Mouse (Mus musculus): ENCODE measurements at regions not wholly inside any gene's neighbourhood (a gene's known extent, or its start where the extent isn't known, plus 50 kb on each side); places are given as distances from the start of the nearest gene placed in this dataset.

GRCm38 (mm10) chr17:4521031-4521430 lies 473.1 kb upstream of the Arid1b start:
- Histone ChIP-seq H3K4me2 (ENCODE audit: low read depth) (no peak overlapping the region), H3K36me3 (ENCODE audit: control insufficient read depth, insufficient read depth) (no peaks in the 10 kb centered on the region), H3K27me3 (ENCODE audit: control insufficient read depth, insufficient read depth, insufficient read length) (no peaks in the 10 kb centered on the region), H3K79me2 (ENCODE audit: control insufficient read depth, insufficient read depth) (no peaks in the 10 kb centered on the region), H3ac (ENCODE audit: control insufficient read depth, insufficient read length) (no peak overlapping the region), H3K4me3 (no peak overlapping the region)
- TF ChIP-seq MAX (IDR thresholded peaks at IDR 0.05; ENCODE audit: low read depth), result no peak
- no peak for TF ChIP-seq MYOD1 (IDR thresholded peaks at IDR 0.05; ENCODE audit: control insufficient read depth in 1 of 3, insufficient read length in 2 of 3, low read depth in 2 of 3)
- TF ChIP-seq TCF3 (IDR thresholded peaks at IDR 0.05; ENCODE audit: insufficient read length, low read depth), result no peak
- TF ChIP-seq CEBPB (IDR thresholded peaks at IDR 0.05; ENCODE audit: insufficient read depth, poor library complexity, severe bottlenecking), result no peak
- no peak for TF ChIP-seq MYOG (IDR thresholded peaks at IDR 0.05; ENCODE audit: control insufficient read depth in 1 of 3, insufficient read depth in 1 of 3, insufficient read length in 2 of 3, low read depth in 2 of 3)
- no peak for TF ChIP-seq REST (IDR thresholded peaks at IDR 0.05; ENCODE audit: insufficient read depth, insufficient read length)

- H3ac ChIP-seq (ENCODE audit: control insufficient read depth, insufficient read length), result no peak overlapping the region
- TF ChIP-seq E2F4 (IDR thresholded peaks at IDR 0.05; ENCODE audit: insufficient read depth) (no peak), CEBPB (IDR thresholded peaks at IDR 0.05; ENCODE audit: insufficient read depth, poor library complexity, severe bottlenecking) (no peak), TCF12 (IDR thresholded peaks at IDR 0.05; ENCODE audit: insufficient read depth, poor library complexity, severe bottlenecking) (no peak), MAX (IDR thresholded peaks at IDR 0.05; ENCODE audit: low read depth) (no peak), POLR2AphosphoS2 (IDR thresholded peaks at IDR 0.05; ENCODE audit: insufficient read length, low read depth) (no peak), POLR2A (IDR thresholded peaks at IDR 0.05; ENCODE audit: insufficient read length, low read depth) (no peak), REST (IDR thresholded peaks at IDR 0.05; ENCODE audit: insufficient read depth, insufficient read length) (no peak), TCF3 (IDR thresholded peaks at IDR 0.05; ENCODE audit: insufficient read length, low read depth) (no peak), MYOG (IDR thresholded peaks at IDR 0.05; ENCODE audit: control insufficient read depth in 1 of 3, insufficient read depth in 1 of 3, insufficient read length in 2 of 3, low read depth in 2 of 3) (no peak)
- no peaks in the 10 kb centered on the region for H3K27me3 ChIP-seq (ENCODE audit: control insufficient read depth, insufficient read depth, insufficient read length)
- no peaks in the 10 kb centered on the region for H3K36me3 ChIP-seq (ENCODE audit: control insufficient read depth, insufficient read depth)
- no peak overlapping the region for H3K4me3 ChIP-seq
- H3K79me2 ChIP-seq (ENCODE audit: control insufficient read depth, insufficient read depth), result no peaks in the 10 kb centered on the region
- H3K4me2 ChIP-seq (ENCODE audit: low read depth), result no peak overlapping the region
These were observed 467.7 kb upstream of the Arid1b start for GRCm38 (mm10) chr17:4526466-4526865.

- H3K4me2 ChIP-seq (ENCODE audit: low read depth), result no peak overlapping the region
- no peak for TF ChIP-seq E2F4 (IDR thresholded peaks at IDR 0.05; ENCODE audit: insufficient read depth)
- TF ChIP-seq POLR2A (IDR thresholded peaks at IDR 0.05; ENCODE audit: insufficient read length, low read depth), result no peak
- no peak for TF ChIP-seq TCF12 (IDR thresholded peaks at IDR 0.05; ENCODE audit: insufficient read depth, poor library complexity, severe bottlenecking)
- TF ChIP-seq CEBPB (IDR thresholded peaks at IDR 0.05; ENCODE audit: insufficient read depth, poor library complexity, severe bottlenecking), result no peak
- TF ChIP-seq MYOG (IDR thresholded peaks at IDR 0.05; ENCODE audit: control insufficient read depth in 1 of 3, insufficient read depth in 1 of 3, insufficient read length in 2 of 3, low read depth in 2 of 3), result no peak
- no peak for TF ChIP-seq MYOD1 (IDR thresholded peaks at IDR 0.05; ENCODE audit: control insufficient read depth in 1 of 3, insufficient read length in 2 of 3, low read depth in 2 of 3)
- no peak for TF ChIP-seq POLR2AphosphoS2 (IDR thresholded peaks at IDR 0.05; ENCODE audit: insufficient read length, low read depth)
- TF ChIP-seq TCF3 (IDR thresholded peaks at IDR 0.05; ENCODE audit: insufficient read length, low read depth), result no peak
- no peak for TF ChIP-seq SRF (IDR thresholded peaks at IDR 0.05; ENCODE audit: control insufficient read depth, insufficient read length, low read depth)
- no peak for TF ChIP-seq MAX (IDR thresholded peaks at IDR 0.05; ENCODE audit: low read depth)
- TF ChIP-seq USF1 (IDR thresholded peaks at IDR 0.05; ENCODE audit: low read depth), result no peak
- TF ChIP-seq REST (IDR thresholded peaks at IDR 0.05; ENCODE audit: insufficient read depth, insufficient read length), result no peak
- no peak overlapping the region for H3ac ChIP-seq (ENCODE audit: control insufficient read depth, insufficient read length)
- no peaks in the 10 kb centered on the region for H3K79me2 ChIP-seq (ENCODE audit: control insufficient read depth, insufficient read depth)
- H3K4me3 ChIP-seq, result no peak overlapping the region
- H3K36me3 ChIP-seq (ENCODE audit: control insufficient read depth, insufficient read depth), result no peaks in the 10 kb centered on the region
- H3K27me3 ChIP-seq (ENCODE audit: control insufficient read depth, insufficient read depth, insufficient read length), result no peaks in the 10 kb centered on the region
These were observed 462.0 kb upstream of the Arid1b start for GRCm38 (mm10) chr17:4532126-4532525.

- TF ChIP-seq REST (IDR thresholded peaks at IDR 0.05; ENCODE audit: insufficient read depth, insufficient read length) (no peak), CEBPB (IDR thresholded peaks at IDR 0.05; ENCODE audit: insufficient read depth, poor library complexity, severe bottlenecking) (no peak)
- Histone ChIP-seq H3ac (ENCODE audit: control insufficient read depth, insufficient read length) (no peak overlapping the region), H3K4me2 (ENCODE audit: low read depth) (no peak overlapping the region), H3K4me3 (no peak overlapping the region), H3K27me3 (ENCODE audit: control insufficient read depth, insufficient read depth, insufficient read length) (no peaks in the 10 kb centered on the region), H3K36me3 (ENCODE audit: control insufficient read depth, insufficient read depth) (no peaks in the 10 kb centered on the region), H3K79me2 (ENCODE audit: control insufficient read depth, insufficient read depth) (no peaks in the 10 kb centered on the region)
These were observed 453.7 kb upstream of the Arid1b start for GRCm38 (mm10) chr17:4540435-4540834.

- TF ChIP-seq POLR2AphosphoS2 (IDR thresholded peaks at IDR 0.05; ENCODE audit: insufficient read length, low read depth) (no peak), REST (IDR thresholded peaks at IDR 0.05; ENCODE audit: insufficient read depth, insufficient read length) (no peak), USF1 (IDR thresholded peaks at IDR 0.05; ENCODE audit: low read depth) (no peak), MYOD1 (IDR thresholded peaks at IDR 0.05; ENCODE audit: control insufficient read depth in 1 of 3, insufficient read length in 2 of 3, low read depth in 2 of 3) (no peak), TCF3 (IDR thresholded peaks at IDR 0.05; ENCODE audit: insufficient read length, low read depth) (no peak), E2F4 (IDR thresholded peaks at IDR 0.05; ENCODE audit: insufficient read depth) (no peak), POLR2A (IDR thresholded peaks at IDR 0.05; ENCODE audit: insufficient read length, low read depth) (no peak), TCF12 (IDR thresholded peaks at IDR 0.05; ENCODE audit: insufficient read depth, poor library complexity, severe bottlenecking) (no peak), CEBPB (IDR thresholded peaks at IDR 0.05; ENCODE audit: insufficient read depth, poor library complexity, severe bottlenecking) (no peak), MAX (IDR thresholded peaks at IDR 0.05; ENCODE audit: low read depth) (no peak), SRF (IDR thresholded peaks at IDR 0.05; ENCODE audit: control insufficient read depth, insufficient read length, low read depth) (no peak), MYOG (IDR thresholded peaks at IDR 0.05; ENCODE audit: control insufficient read depth in 1 of 3, insufficient read depth in 1 of 3, insufficient read length in 2 of 3, low read depth in 2 of 3) (no peak)
- Histone ChIP-seq H3ac (ENCODE audit: control insufficient read depth, insufficient read length) (no peak overlapping the region), H3K4me2 (ENCODE audit: low read depth) (no peak overlapping the region), H3K79me2 (ENCODE audit: control insufficient read depth, insufficient read depth) (no peaks in the 10 kb centered on the region), H3K27me3 (ENCODE audit: control insufficient read depth, insufficient read depth, insufficient read length) (no peaks in the 10 kb centered on the region), H3K4me3 (no peak overlapping the region), H3K36me3 (ENCODE audit: control insufficient read depth, insufficient read depth) (no peaks in the 10 kb centered on the region)
These were observed 452.9 kb upstream of the Arid1b start for GRCm38 (mm10) chr17:4541020-4541743.
